Mouse (Mus musculus): ENCODE results near the gene Klrb1. TPM values are rescaled to one million over a fixed set of nuclear protein-coding genes. Genes with fewer than 3 reads are reported as not detected.

Gene Klrb1
- polyA plus RNA-seq (2017; shearing (Covaris generic)) = not detected

GRCm38 (mm10) chr6:128722959-128723358 lies at the start of gene Klrb1:
Klrb1 (minus strand) TSS chr6:128723059.

GRCm38 (mm10) chr6:128662206-128662605 lies 60.7 kb downstream of the Klrb1 start, which contains the start of gene Clec2h:
Clec2h (plus strand) TSS chr6:128662385.

Other genes with a start within 250 kb of the Klrb1 start
- gene Pzp, start 196.3 kb downstream of the Klrb1 start, polyA plus RNA-seq (2017; shearing (Covaris generic)) = not detected
- 0.22 TPM for gene A2ml1, start 141.5 kb downstream of the Klrb1 start, polyA plus RNA-seq (2017; shearing (Covaris generic))
- not detected for gene Klrb1a, start 99.5 kb downstream of the Klrb1 start, polyA plus RNA-seq (2017; shearing (Covaris generic))
- not detected for gene Clec2h, start 60.7 kb downstream of the Klrb1 start, polyA plus RNA-seq (2017; shearing (Covaris generic))
- gene Klrb1c, start 66.2 kb upstream of the Klrb1 start, polyA plus RNA-seq (2017; shearing (Covaris generic)) = 2.1 TPM
- not detected for gene Gm44511, start 103.3 kb upstream of the Klrb1 start, polyA plus RNA-seq (2017; shearing (Covaris generic))
- gene Klrb1b, start 103.3 kb upstream of the Klrb1 start, polyA plus RNA-seq (2017; shearing (Covaris generic)) = not detected
- gene Clec2i, start 164.5 kb upstream of the Klrb1 start, polyA plus RNA-seq (2017; shearing (Covaris generic)) = 106 TPM
- gene BC035044, start 168.1 kb upstream of the Klrb1 start, polyA plus RNA-seq (2017; shearing (Covaris generic)) = 1.8 TPM
- not detected for gene Clec2g, start 211.3 kb upstream of the Klrb1 start, polyA plus RNA-seq (2017; shearing (Covaris generic))